Mouse (Mus musculus): ENCODE data around the gene Plxnb1. TPM values are rescaled to one million over a fixed set of nuclear protein-coding genes. Genes with fewer than 3 reads are reported as not detected.

Gene Plxnb1
- 10 to 100 TPM; 46.9 to 69.6 TPM for total RNA-seq (2021)
- long read RNA-seq, experiment 1, partial matches to known transcripts: 35 of 48 reads
- long read RNA-seq, experiment 1, other reads (novel, unspliced or antisense): 13 of 48 reads
- long read RNA-seq, experiment 2, full-length matches to known transcripts: 2 of 28 reads
- long read RNA-seq, experiment 2, partial matches to known transcripts: 14 of 28 reads
- long read RNA-seq, experiment 2, other reads (novel, unspliced or antisense): 12 of 28 reads

DNA sequence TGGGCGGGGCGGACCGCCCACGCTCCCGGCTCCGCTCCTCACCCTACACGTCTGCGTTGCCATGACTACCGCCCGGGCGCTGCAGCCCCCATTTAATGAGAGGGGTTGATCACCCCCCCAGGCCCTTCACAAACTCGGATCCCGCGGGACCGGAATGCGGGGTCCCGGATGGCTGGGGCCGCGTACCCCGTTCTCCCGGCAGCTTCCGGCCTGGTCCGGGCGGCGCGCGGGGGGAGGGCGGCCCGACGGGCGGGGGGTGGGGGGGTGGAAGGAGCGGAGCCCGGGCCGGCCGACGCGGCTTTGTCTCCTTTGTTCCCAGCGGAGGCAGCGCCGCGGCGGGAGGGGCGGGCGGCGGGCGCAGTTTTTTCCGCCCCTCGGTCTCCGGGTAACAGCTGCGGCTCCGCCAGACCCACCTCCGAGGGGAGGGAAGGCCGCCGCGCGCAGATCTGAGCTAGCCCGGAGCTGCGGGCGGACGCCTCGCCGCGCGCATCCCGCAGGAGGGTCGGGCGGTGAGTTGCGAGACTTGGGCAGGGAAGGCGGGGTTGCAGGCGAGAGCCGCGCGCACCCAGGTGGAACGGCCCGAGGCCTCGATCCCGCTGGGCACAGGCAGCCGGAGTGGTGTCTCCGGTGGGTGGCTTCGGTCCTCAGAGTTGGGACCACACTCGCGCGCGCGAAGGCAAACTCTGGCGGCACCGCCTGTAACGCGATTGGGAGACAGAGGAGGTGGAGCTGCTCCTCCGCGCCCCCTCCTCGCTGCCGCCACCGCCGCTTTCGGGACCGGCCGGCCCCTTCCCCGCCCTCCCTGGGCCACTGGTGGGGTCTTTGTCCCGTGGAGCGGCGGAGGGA lies at the start of gene Plxnb1:
TSS of gene Plxnb1 (plus strand) at position 253 of the 846 bp plus-strand sequence.
- DNase-seq: peak; percentile 86

DNA sequence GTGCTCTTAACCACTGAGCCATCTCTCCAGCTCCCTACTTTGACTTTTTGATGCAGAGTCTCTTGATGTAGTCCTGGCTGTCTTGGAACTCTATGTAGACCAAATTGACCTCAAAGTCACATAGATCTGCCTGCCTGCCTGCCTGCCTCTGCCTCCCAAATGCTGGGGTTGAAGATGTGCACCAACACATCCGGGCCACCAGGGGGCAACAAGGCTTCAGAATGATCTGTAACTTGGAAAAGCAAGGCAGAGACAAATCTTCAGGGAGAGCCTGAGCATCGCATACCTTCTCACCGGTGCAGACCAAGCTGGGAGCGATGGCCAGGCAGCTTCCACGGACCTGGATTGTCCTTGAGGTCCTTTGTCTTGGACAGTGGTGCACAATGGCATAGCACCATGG lies 48.9 kb upstream of the Plxnb1 start:
- DNase-seq: peak; percentile 75

DNA sequence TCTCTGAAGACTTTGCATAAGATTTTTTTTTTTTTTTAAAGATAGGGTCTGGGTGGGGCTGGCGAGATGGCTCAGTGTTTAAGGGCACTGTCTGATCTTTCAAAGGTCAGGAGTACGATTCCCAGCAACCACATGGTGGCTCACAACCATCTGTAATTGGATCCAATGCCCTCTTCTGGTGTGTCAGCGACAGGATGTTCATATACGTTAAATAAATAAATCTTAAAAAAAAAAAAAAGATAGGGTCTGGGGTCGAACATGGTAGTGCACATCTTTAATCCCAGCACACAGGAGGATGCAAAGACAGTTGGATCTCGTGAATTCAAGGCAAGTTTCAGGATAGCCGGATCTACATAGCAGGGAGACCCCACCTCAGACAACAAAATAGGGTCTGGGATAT lies 45.9 kb upstream of the Plxnb1 start:
- no peak for DNase-seq

DNA sequence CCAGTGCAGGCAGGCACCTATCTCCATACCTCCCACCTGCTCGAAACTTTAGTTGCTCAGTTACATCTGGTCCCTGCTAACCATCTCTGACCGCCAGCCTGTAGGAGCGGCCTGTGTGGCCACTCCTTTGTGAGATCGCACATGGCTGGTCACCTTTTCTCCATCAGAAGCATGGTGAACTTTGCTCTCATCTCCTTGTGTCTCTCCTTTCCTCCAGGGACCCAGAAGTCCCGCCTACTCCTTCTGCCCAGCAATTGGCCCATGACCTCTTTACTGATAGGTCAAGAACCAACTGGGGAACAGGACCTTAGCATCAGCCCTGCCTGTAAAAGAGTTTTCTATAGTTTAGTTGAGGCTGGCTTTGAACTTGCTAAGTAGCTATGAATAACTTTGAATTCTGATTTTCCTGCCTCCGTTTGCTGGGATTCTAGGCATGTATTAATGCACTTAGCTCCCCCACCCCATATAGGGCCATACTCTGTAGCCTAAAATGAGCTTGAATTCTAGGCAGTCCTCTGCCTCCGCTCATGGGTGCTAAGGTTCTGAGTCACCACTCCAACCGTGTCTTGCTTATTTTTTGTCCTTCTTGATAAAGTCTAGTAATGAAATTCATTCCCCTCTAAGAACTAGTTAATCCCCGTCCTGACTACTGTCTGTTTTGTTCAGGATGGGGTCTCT lies 45.1 kb upstream of the Plxnb1 start:
- DNase-seq: no peak

DNA sequence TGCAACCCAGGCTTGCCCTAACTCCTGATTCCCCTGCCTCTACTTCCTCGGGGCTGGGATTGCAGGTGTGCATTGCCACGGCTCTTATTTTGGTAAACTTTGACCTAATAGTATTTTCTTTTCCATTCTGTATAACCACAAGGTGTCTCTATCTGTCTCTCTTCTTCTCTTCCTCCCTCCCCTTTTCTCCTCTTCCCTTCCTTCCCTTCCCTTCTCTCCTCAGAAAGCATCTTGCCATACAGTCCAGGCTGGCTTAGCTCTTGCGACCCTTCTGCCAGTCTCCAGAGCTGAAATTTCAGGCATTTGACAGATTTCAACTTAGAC lies 44.6 kb upstream of the Plxnb1 start:
- no peak for DNase-seq

DNA sequence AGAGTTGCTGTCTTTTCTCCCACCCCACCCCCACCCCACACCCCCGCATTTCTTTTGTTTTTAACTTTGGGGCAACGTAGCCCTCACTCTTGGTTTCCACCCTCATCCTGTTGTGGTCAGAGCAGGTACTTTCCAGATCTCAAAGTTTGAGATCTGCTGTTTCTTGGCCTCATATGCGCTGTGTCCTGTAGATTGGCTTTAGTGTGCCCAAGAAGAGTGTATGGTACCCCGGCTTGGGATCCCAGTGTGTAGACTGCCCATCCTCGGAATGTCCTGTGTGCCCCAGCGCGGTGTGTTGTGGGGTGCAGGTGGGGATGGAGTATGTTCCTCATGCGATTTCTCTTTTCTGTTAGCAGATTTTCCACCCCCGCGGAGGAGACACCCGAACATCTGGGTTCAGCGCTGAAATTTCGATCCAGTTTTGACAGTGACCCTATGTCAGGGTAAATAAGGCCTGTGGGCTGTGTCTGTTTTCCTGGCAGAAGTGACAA lies 44.1 kb upstream of the Plxnb1 start:
- no peak for DNase-seq

DNA sequence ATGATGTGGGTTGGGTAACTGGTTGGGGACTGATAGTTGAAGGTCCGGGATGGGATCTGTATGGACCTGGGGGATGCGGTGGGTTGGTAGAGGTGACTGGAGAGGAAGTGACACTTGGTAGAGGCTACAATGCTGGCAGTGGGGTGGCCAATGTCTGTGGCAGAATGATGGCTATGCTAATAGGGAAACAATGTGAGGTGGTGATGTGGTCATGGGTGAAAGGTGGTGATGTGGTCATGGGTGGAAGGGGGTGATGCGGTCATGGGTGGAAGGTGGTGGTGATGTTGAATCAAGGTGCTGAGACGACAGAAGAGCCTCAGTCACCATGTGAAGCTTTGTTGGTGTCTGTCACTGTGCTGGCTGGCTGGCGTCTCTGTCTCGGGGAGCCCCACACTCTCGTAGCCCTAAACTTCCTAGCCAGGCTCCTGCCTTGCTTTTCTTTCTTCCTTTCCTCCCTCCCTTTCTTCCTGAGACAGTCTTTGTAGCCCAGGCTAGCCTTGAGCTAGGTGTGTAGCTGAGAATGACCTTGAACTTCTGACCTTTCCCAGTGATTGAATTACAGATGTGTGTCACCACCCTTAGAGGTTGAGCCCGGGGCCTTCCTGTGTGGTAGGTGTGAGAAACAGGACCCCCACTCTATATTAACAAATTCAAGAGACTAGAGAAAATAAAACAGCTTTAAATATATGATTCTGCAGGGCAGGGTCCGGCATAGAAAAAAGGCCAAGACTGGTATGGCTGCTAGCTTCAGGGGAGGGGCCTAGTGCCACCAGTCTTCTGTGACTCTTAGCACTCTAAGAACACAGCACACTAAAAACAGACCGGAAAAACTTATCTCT lies 43.3 kb upstream of the Plxnb1 start:
- DNase-seq: no peak

DNA sequence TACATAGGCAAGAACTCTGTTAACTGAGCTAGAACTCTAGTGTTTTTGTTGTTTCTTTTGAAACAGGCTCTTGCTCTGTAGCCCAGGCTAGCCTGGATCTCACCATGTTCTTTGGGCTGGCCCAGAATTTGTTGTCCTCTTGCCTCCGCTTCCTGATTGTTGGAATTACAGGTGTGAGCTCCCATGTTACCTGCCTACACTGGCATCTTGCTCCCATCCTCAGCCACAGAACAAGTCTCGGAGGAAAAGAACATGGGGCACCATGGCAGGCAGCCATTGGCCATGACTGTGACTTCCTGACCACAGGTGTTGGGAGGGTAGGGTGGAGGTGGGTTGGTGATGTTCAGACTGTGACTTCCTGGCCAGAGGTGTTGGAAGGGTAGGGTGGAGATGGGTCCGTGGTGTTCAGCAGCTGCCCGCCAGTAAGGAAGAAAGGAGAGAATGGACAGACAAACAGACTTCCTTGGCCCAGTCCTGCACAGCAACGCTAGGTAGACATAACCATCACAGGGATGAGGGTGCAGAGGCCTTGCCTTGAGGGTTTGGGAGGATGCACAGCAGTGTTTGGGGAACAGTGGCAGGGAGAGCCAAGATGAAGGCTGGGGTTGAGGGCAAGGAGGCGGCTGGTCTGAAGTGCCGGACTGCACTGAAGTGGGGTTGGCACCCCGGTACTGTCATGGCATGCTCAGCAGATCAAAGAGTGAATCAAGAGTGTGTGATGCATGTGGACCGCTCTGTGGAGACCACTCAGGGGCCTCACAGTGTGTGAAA lies 42.5 kb upstream of the Plxnb1 start:
- no peak for DNase-seq

DNA sequence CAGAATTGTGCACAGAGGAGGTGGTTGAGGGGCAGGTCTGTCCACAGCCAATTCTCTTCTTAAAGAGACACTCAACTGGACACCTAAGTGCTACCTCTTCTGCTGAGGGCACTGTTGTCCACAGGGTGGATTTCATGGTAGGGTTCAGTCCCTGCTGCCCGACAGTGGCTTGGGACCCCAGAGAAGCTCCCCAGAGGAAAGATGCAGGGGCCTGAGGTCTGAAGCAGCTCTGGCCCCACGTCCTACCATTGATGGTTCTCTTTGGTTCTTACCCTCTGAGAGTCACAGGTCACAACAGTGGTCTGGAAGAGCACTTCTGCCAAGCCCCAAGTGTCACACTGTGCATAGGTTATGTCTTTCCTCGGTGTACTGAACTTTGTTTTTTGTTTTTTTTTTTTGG lies 41.8 kb upstream of the Plxnb1 start:
- no peak for DNase-seq

DNA sequence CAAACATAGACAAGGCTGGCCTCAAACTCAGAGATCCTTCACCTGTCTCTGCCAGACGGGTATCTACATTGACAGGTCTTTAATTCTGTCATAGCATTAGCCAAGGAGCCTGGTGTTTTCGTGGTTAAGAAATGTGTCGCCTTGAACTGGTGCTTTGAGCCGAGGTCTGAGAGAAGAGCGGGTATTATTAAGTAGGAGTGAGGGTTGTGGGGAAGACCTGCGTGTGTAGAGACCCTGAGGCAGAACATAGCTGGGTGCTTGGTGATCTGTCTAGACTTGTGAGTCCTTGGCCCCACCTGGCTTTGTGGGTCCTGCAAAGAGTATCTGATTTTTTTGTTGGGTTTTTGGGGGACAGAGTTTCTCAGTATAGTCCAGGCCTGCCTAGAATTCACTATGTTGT lies 41.3 kb upstream of the Plxnb1 start:
- DNase-seq: no peak

DNA sequence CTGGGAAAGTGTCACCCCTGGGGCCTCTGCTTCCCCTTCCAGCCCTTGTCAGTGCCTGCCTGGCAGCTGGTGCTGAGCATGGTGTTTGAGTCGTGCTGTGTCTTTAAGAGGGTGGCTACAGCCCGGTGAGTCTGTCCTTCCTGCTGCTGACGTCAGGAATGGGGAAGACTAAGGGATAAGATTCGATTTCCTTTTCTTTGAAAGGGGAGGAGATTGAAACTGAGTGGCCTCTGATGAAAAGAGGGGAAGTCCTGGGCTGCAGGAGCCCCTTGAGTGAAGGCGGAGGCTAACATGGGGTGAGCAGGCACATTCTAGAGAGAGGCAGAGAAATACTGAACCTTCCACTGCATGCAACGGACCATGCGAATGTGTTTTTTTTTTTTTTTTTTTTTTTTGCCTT lies 40.5 kb upstream of the Plxnb1 start:
- DNase-seq: peak; percentile 80

DNA sequence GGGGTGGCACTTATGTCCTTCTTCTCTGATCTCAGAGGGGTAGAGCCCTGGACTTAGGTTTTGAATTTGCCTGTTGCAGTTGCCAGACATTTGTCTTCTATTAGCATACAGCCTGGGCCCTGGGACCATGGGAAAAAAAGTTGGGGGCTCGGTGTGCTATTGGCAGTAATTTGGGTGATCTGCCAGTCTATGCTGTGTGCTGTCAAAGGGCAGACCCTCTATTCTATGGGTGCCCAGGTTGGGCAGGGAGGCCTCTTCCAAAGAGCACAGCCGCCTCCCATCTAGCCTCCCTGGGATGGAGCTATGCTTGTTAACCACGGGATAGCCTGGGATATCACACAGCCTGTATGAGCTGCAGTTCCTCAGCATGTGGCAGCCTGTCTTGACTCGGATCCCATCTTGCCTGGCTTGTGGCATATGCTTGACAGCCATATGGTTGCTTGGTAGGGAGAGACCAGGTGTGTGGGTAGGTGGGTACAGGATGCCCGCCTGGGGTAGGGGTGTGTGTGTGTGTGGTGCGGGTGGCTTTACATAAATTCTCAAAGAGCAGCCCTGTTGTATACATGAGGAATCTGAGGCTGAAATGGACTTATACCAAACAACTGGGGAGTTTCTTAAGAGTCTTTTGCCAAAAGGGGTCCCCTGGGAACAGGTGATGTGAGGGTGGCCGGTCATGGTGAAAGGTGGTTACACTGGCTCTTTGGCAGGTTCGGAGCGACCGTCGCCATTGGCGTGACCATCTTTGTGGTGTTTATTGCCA lies 39.7 kb upstream of the Plxnb1 start:
- DNase-seq: no peak

DNA sequence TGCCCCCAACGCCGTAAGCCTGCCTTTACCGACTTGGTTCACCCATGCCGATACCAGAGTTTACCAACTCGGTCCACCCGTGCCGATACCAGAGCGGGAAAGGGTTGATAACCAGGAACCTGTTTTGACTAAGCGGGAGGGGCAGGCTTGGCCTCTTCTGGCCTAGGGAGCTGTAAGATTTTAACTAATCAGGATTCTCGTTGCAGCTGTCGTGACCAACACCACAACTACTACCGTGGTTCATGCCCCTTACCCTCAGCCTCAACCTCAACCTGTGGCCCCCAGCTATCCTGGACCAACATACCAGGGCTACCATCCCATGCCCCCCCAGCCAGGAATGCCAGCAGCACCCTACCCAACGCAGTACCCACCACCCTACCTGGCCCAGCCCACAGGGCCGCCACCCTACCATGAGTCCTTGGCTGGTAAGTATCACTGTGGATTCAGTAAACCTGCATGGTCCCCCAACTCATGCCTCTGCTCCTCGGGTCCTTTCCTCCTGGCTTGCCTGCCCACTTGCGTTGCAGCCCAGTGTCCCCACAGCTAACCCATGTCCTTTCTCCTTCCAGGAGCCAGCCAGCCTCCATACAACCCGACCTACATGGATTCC lies 39.0 kb upstream of the Plxnb1 start:
- DNase-seq: no peak

DNA sequence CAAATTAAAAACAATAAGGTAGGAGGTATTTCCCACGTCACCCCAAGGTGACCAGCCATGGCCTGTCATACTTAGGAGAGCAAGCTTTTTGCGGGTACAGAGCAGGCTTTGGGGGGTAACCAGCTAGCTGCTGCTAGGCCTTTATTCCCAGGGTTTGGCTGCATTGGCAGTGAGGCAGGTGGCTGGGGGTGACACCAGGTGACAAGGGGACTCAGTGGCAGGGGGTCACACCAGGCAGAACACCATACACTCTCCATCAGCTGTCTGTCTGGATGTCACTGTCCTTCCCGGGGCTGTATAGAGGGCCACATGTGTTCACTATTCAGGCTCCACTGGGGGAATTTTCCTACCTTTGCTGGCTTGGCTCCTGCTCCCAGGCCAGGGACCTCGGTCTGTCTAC lies 38.3 kb upstream of the Plxnb1 start:
- no peak for DNase-seq

DNA sequence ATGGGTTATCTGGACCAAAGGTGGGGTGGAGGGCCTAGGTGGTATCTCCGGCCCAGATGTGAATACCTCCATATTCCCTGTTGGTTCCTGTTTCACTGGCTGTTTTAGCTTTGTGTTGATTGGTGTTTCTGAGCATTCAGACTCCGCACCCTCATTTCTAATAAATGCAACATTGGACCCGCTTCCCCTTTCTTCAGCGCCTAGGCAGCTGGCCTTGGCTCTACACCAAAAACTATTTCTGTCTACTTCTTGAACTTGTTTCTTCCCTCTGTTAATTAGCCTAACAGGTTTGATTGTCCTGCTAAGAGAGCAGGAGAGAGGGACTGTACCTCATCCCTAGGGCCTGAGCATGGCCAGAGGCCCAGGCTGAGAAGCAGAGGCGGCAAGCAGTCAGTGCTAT lies 37.6 kb upstream of the Plxnb1 start:
- no peak for DNase-seq

DNA sequence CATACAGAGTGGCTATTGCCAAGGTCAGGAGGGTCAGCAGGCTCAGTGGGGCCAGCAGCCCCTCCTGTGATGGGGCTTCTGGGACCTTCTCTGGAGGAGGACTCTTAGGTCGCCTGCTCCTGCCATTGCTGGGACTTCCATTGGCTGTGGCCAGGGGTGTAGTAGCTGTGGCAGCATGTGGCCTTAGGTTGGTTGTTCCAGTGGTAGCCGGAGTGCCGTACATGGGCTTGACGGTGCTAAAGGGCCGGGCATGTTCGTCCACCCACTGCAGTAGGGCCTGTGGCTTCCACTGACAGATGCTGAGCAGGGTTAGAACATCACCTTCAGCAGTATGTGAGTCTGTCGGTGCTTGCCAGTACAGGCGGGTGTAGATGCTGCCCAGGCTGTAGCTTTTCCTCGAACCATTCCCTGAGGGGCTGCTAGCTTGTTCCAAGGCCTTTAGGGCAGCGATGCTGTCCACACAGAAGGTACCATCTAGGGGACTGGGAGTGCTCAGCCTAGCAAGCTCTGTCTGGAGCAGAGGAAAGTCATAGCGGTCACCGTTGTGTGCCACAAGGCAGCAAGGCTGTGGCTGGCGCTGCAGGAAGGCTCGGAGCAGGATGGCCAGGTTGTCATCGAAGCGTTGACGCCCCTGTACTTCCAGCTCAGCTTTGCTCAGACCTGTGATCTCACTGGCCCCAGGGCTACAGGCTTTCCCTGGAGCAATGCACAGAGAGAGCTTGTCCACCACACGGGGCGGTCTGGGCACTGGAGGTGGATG lies 37.0 kb upstream of the Plxnb1 start:
- DNase-seq: no peak

DNA sequence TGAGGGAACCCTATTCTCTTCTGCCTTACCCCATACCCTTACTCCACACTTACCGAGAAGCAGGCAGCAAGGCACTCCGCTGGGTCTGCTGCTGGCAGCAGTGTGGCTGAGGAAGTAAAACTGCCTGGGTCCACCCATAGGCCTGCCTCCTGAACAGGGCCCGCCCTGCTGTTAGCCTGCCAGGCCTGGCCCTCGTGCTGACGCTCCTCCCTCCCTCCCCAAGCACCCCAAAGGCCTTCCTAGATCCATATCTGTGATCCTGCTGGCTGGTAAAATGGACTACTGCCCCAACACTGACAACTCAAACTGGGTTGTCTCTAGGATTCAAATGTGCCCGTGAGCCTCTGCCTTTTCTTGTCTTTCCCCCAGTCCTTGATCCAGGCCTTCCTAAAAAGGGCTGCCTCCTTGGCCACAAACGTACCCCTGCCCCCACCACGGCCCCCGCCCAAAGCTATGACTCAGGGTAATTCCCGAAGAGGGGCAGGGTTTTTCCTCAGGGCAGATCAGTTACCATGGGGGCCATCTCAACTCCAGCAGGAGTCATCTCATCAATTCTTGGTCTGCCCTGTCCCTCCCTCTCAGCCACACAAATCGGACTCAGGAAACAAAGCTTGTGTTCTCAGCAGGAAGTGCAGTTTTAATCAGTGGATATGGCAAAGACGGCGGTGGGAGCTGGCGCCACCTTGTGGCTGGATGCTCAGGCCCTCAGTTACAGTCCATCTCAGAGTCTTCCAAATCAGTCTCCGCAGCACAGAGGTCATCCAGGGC lies 35.9 kb upstream of the Plxnb1 start, which contains the start of gene Trex1:
TSS of gene Trex1 (minus strand) at position 599 of the 768 bp plus-strand sequence.
- DNase-seq: peak; percentile 94

DNA sequence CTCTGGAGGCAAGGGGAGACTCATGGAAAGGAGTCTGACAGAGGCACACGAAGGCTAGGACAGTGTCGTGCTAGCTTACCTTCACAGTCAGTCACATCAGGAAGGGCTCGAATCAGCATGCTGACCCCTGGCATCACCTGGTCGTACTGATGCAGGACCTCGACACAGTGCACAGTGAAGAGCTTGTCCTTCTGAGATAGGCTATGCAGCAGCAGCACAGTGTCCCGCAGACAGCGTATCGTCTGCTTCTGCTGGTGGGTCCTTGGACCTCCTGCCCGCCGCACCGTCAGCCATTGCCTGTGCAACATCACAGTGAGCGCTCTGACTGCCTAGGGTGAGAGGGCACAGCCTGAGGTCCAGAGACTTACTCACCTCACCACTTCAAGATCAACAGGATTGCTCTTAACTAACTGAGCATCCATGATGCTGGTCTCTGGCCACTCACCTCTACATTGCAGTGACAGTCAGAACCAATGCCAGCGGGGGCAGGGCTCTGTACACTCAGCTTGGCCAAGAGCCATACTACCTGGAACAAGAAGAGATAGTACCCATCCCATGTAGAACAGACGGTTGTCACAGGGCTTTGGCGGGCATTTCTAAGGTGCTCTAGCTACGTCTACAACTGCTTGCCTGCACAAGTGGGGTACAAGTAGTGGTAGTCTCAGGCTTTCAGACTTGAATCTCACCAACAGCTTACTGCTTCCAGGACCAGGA lies 34.8 kb upstream of the Plxnb1 start:
- DNase-seq: no peak

All from adrenal gland, postnatal 10 days (tissue).